Mouse (Mus musculus): ENCODE data around the gene Tmem63b. TPM values are rescaled to one million over a fixed set of nuclear protein-coding genes. Genes with fewer than 3 reads are reported as not detected.

The Tmem63b gene
- polyA plus RNA-seq (2017; shearing (Covaris generic)) = 12.0 TPM

GRCm38 (mm10) chr17:45686716-45687115 lies at the start of gene Tmem63b:
Gene Tmem63b (minus strand): TSS chr17:45686905.

DNA sequence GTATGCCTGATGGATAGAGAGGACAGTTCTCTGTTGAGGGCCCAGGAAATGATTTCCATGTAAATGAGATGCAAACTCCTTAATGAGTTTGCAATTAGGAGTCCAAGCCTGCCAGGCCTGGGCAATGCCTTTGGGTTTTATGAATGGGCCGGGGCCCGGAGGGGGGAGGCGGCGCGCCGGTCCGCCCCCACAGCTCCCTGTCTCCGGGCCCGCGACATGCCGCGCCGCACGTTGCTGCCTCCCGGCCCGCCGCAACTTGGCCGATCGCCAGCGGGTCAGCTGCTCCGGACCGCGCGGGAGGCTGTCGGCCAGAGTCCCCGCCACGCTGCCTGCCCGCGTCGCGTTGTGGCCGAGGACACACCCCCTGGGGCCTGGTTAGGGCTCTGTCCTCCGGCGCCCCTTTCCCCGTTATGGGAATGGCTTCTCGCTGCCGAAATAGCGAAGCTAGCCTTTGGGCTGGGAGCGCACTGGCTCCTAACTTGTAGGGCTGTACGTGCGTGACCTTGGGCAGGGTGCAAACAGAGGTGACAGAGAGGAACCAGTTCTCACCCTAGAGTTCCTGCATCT lies 47.1 kb upstream of the Tmem63b start, which contains the start of gene 1600014C23Rik:
1600014C23Rik (minus strand) TSS at position 110 of the 567 bp plus-strand sequence.

DNA sequence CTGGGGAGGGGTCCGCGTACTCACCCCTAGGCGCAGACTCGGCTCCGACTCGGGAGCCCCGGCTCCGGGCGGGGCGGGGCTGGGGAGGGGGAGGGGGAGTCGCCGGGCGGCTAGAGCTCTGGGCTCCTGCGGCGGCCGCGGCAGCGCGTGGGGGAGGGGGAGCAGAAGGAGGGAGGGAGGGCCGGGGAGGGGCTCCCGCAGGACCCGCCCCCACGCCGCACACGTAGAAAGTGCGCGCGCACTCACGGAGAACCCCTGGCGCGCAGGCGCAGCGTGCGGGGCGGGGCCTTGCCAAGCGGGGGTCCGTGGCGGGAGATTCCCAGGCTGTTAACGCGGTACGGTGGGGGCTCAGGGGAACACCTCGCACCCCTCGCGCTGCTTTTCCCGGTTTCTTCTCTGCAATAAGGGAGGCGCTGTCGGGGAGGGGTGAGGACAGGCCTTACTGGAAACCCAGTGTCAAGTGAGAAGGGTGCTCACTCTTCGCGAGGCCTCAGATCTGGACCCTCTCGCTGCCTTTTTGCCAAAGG lies 549 bp downstream of the Tmem63b start, which contains the start of gene Mrpl14:
Mrpl14 (plus strand) TSS at position 230 of the 527 bp plus-strand sequence.

DNA sequence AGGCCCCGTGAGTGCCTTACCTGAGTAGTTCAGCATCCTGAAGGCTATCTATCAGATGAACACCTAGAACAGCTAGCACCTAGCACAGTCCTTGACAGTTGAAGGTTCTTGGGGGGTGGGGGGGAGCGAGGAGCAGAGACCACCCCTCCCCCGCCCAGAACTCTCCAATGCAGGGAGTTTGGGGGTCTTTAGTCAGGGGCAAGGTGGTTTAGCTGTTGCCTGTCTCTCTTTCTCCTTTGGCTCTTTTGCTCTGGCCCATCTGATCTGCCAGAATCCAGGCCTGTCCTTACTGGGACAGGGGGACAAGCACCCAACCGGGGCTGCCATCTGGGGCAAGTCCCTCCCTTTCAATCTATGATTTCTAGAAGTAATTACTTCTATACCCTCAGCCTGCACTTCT lies 27.5 kb downstream of the Tmem63b start, which contains the start of gene Capn11:
Capn11 (minus strand) TSS at position 101 of the 400 bp plus-strand sequence.

Other genes starting within 250 kb of the Tmem63b start
- gene Spats1, start 211.5 kb downstream of the Tmem63b start, polyA plus RNA-seq (2017; shearing (Covaris generic)) = 0.58 TPM
- 9.1 TPM for gene Aars2, start 180.1 kb downstream of the Tmem63b start, polyA plus RNA-seq (2017; shearing (Covaris generic))
- not detected for gene Tcte1, start 163.5 kb downstream of the Tmem63b start, polyA plus RNA-seq (2017; shearing (Covaris generic))
- 0.05 TPM for gene Tmem151b, start 137.2 kb downstream of the Tmem63b start, polyA plus RNA-seq (2017; shearing (Covaris generic))
- gene Nfkbie, start 131.2 kb downstream of the Tmem63b start, polyA plus RNA-seq (2017; shearing (Covaris generic)) = 83.8 TPM
- 91.4 TPM for gene Slc35b2, start 123.0 kb downstream of the Tmem63b start, polyA plus RNA-seq (2017; shearing (Covaris generic))
- 820 TPM for gene Hsp90ab1, start 113.6 kb downstream of the Tmem63b start, polyA plus RNA-seq (2017; shearing (Covaris generic))
- 150 TPM for gene Slc29a1, start 87.3 kb downstream of the Tmem63b start, polyA plus RNA-seq (2017; shearing (Covaris generic))
- gene Mymx, start 84.8 kb downstream of the Tmem63b start, polyA plus RNA-seq (2017; shearing (Covaris generic)) = not detected
- 2.2 TPM for gene Capn11, start 27.6 kb downstream of the Tmem63b start, polyA plus RNA-seq (2017; shearing (Covaris generic))
- 99.8 TPM for gene Mrpl14, start 583 bp downstream of the Tmem63b start, polyA plus RNA-seq (2017; shearing (Covaris generic))
- gene 1600014C23Rik, start 46.9 kb upstream of the Tmem63b start, polyA plus RNA-seq (2017; shearing (Covaris generic)) = not detected

Data from CD4-positive, CD25-positive, alpha-beta regulatory T cell, adult 9 weeks (primary cell).